Mouse (Mus musculus): Measurements from ENCODE around the gene Tmem17.

Gene Tmem17

DNA sequence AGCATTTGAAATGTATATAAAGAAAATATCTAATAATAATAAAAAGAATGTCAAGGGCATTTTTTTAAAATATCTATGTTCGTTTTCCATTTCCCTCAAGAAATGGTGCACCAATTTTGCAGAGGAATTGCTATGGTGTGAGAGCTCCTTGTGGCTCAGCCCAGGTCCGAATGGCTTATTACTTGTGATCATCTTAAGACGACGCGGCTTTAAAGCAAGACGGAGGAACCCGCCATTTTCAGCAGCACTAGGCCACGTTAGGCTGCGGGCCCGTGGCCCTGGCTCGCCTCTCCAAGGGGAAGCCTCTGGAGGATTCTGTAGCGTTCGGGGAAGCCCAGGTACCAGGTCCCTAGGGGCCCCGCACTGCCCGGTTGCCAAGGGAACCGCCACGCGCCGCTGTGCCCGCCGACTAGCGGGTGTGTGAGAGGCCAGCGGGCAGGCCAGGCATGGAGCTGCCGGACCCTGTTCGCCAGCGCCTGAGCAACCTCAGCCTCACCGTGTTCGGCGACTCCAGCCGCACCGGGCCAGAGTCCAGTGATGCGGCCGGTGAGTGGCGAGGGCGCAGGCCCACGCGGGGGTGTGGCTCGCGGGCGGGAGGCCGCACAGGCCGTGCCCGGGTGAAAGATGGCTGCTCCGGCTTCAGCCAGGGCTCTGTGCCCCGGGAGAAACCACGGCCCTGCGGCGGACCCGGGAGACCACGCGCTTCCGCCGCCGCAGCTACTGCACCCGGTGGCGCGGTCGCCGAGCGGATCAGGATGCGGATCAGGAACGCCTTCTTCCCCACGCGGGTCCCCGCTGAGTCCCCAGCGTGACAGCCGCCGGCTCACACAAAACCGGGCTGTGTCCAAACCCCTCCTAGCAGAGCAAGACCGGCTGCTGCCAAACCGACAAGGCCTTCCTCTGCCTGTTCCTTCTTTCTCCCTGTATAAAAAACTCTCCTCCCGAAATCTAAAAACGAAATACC, at the start of gene Tmem17:
Gene Tmem17 (plus strand): TSS at position 51 of the 964 bp plus-strand sequence.
- DNase-seq (ENCODE audit: low spot score in 2 of 2) = peak; percentile 85 to 87

GRCm38 (mm10) chr11:22479836-22480619, 31.9 kb upstream of the Tmem17 start:
- DNase-seq (ENCODE audit: low spot score in 2 of 2) = no peak

- DNase-seq (ENCODE audit: low spot score in 2 of 2) = no peak
Observed at GRCm38 (mm10) chr11:22481639-22482361, 30.1 kb upstream of the Tmem17 start.

GRCm38 (mm10) chr11:22482362-22482760, 29.5 kb upstream of the Tmem17 start:
- DNase-seq (ENCODE audit: low spot score in 2 of 2) = no peak

DNA sequence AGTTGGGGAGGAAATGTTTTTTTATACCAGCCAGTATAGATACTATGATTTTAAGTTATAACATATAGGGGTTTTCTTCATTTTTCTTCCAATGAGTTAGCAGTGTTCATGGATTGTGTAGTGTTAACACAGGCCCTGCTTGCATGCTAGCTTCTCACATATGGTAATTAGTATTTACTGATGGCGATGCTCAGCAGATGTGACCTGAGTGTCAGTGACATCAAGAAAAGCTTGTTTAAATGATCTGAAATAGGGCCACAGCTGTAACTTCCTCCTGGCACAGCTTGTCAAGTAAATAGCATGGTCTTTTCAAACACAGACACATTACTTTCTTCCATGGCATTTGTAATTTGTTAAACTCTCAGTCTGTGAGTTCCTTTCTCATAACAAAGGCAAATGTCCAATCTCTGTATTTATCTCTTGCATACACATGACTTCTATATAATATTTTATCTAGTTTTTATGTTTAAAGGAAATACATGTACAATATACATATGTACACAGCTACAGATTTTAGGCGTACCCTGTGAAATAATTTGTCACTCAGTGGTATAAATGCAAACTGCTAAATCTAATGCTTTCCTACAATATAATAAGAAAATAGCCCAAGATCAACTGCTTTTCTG, 18.1 kb upstream of the Tmem17 start:
- DNase-seq (ENCODE audit: low spot score in 2 of 2) = no peak

DNA sequence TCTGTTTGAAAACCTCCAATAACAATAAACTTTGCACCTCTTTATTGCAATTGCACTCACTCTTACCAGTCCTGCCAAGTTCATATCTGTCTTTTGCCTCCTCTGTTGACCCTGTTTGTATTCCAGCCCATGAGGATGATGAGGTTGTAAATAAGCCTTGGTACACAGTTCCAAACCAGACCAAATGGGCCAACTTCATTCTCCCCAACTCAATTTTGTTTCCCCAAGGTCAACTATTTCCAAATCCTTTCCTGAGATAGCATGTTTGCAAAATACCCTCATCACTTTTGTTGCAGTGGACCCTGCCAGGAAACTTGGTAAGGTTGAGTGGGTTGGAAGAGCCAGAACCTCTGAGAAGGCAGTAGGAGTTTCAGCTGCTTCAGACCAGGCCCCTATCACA, 16.9 kb upstream of the Tmem17 start:
- DNase-seq (ENCODE audit: low spot score in 2 of 2) = no peak

GRCm38 (mm10) chr11:22499396-22499795, 12.5 kb upstream of the Tmem17 start:
- DNase-seq (ENCODE audit: low spot score in 2 of 2) = no peak

DNA sequence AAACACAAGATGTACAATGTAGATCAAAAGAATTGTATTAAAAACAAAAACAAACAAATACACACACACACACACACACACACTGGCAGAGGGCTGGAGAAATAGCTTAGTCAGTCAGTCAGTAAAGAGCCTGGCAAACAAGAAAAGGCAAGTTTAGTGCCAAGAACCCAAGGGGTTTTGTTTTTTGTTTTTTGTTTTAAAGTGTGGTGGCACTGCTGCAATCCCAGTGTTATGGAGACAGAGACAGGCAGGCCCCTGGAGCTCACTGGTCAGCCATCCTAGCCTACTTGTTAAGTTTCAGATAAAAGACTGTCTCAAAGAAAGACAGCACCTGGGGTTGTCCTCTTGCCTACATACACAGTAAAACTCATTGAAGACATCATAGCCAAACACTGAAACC, 12.0 kb upstream of the Tmem17 start:
- no peak for DNase-seq (ENCODE audit: low spot score in 2 of 2)

DNA sequence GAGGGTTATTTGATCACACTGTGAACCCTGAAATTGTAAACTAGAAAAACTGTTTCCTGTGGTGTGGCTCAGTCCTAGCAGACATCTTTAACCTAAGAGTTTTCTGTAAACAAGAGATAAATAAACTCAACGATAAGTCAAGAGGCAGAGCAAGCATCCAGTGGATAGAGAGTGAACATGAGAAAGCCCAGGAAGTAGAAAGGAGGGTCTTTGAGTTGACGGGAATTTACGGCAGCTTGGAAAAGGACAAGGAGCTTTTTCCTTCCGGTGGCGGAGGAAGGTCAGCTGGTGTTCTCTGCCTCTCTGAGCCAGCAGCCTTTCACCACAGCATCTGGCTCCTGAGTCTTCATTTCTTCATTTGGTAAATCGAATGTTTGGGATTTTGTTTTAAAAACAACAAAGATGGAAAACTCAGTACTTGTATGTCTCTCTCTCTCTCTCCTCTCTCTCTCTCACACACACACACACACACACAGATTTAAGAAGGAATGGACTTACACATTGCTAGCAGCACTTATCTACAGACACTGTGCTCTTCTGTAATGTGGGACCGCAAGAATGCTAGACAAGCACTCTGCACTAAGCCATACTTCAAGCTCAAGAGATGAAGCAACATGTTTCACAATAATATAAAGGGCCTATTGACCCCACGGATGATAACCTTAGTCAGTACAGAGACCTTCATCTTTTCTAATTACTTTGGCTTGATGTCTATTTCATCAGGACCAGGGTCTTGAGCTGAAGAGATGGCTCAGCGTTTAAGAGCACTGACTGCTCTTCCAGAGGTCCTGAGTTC, 10.9 kb upstream of the Tmem17 start:
- DNase-seq (ENCODE audit: low spot score in 2 of 2) = no peak

GRCm38 (mm10) chr11:22513075-22513474, 1.2 kb downstream of the Tmem17 start:
- DNase-seq (ENCODE audit: low spot score in 2 of 2) = no peak

DNA sequence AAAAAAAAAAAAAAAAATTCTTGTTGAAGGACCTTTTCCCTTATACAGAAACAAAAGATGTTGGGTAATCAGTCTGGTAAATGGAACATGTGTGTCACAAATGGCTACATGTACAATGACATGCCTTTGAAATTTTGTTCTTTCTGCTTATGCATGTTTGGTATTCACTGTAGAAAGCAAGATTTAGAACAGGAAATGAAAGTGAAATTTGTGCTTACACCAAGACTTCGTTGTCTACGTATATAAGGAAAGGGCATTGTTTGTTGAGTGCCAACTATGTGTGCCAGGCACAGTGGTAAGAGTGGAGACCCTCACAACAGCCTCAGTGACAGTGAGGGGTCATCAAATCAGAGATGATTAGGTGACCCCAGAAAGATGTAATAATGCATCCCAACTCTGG, 3.2 kb downstream of the Tmem17 start:
- DNase-seq (ENCODE audit: low spot score in 2 of 2) = no peak

- DNase-seq (ENCODE audit: low spot score in 2 of 2) = no peak
Observed at GRCm38 (mm10) chr11:22518445-22518844, 6.6 kb downstream of the Tmem17 start.

GRCm38 (mm10) chr11:22520251-22520650, 8.4 kb downstream of the Tmem17 start:
- DNase-seq (ENCODE audit: low spot score in 2 of 2) = no peak

- no peak for DNase-seq (ENCODE audit: low spot score in 2 of 2)
Observed at GRCm38 (mm10) chr11:22524606-22525005, 12.7 kb downstream of the Tmem17 start.

DNA sequence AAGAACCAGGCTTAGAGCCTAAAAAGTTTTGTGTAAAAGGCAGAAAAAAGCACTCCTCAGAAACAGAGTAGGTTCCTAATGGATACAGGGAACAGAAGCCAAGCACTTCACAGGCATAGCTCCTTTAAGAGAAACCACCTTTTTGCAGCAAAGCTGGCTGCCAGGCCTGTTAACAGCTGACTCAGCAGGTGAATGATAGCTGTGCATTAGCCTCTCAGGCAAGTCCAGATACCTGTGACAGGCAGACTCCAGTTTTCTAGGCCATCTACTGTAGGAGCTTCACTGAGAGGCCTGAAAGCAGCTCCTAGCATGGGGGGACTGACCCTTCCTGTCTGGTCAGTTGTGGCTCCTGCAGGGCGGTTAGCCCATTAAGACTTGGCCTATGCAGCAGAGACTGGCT, 28.7 kb downstream of the Tmem17 start:
- no peak for DNase-seq (ENCODE audit: low spot score in 2 of 2)

- DNase-seq (ENCODE audit: low spot score in 2 of 2) = no peak
Observed at GRCm38 (mm10) chr11:22560061-22560460, 48.2 kb downstream of the Tmem17 start.

DNA sequence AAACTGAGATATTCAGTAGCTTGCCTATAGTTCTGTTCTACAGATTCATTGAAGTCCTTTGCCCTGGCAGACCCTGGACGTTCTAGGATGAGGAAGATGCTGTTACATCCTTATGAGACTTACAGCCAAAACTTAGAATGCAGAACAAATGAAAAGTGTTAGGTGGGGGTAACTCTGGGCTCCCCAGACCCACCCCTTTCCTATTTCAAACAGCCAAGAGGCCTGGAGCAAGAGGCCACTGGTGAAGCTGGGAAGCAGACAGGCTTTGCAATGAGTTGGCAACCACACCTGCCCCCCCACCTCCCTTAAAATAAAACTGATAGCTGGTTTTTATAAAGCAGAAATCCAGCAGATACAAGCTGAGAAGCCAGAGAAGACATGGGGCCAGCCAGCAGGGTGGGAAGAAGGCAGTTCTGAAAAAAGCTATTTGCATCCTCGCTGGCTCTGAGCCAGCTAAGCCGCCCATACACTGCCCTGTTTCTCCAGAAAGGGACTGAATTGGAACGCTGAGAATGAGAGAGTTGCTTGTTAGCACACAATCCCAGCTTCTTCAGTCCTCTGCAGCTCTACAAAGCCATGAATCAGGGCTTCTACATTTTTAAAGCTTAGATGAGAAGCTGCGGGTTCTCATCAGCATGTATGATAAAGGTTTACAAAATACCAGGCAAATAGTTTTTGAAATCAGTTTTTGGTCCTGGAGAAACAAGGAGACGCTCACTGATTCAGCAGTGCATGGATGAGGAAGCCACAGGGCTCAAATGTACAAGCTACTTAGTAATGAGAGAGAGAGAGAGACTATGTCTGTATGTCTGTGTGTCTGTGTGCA, 48.8 kb downstream of the Tmem17 start:
- DNase-seq (ENCODE audit: low spot score in 2 of 2) = peak; percentile 3 to 40

GRCm38 (mm10) chr11:22561329-22561592, 49.4 kb downstream of the Tmem17 start:
- no peak for DNase-seq (ENCODE audit: low spot score in 2 of 2)

GRCm38 (mm10) chr11:22563706-22564105, 51.8 kb downstream of the Tmem17 start:
- no peak for DNase-seq (ENCODE audit: low spot score in 2 of 2)

- DNase-seq (ENCODE audit: low spot score in 2 of 2) = no peak
Observed at GRCm38 (mm10) chr11:22564676-22565075, 52.8 kb downstream of the Tmem17 start.

Measured in urinary bladder, postnatal 36 days (tissue).